Mouse (Mus musculus) heart, embryonic 14.5 days (tissue): Measurements from ENCODE around the gene Pappa. TPM values are rescaled to one million over a fixed set of nuclear protein-coding genes. Genes with fewer than 3 reads are reported as not detected.

Source experiments
- ATAC-seq: fragments of 200-750 bp; cut with Nextera tagmentation; 2 replicates; pipeline ENCODE4 v1.8.0; 2017; ENCODE audit warnings: low read depth, moderate TSS enrichment; ENCODE audit not compliant: insufficient number of reproducible peaks, insufficient read depth, low FRiP score
- H3K27ac ChIP-seq, 2 experiments: fragments of 200-500 bp in 1 of 2; fragments of 300-500 bp in 1 of 2; sonication (generic) in 1 of 2; replicated peaks in 1 of 2; 2 replicates each; pipeline ENCODE4 v1.5.1; 2012 to 2014; ENCODE audit warnings: low read depth in 2 of 2, low read length in 2 of 2, control low read depth in 1 of 2, mild to moderate bottlenecking in 1 of 2, mixed read lengths in 1 of 2; ENCODE audit not compliant: control insufficient read depth in 1 of 2, insufficient read depth in 1 of 2
- H3K27me3 ChIP-seq: fragments of 300-500 bp; sonication (generic); 2 replicates; pipeline ENCODE4 v1.6.1; 2014; ENCODE audit warnings: mild to moderate bottlenecking, low read length, control low read depth; ENCODE audit not compliant: control insufficient read depth, insufficient read depth
- H3K36me3 ChIP-seq: fragments of 300-500 bp; sonication (generic); 2 replicates; pipeline ENCODE4 v1.6.1; 2014; ENCODE audit warnings: mild to moderate bottlenecking, control low read depth, low read length, mixed read lengths; ENCODE audit not compliant: control insufficient read depth, insufficient read depth
- H3K4me1 ChIP-seq, 2 experiments: fragments of 200-500 bp in 1 of 2; fragments of 300-500 bp in 1 of 2; sonication (generic) in 1 of 2; 2 replicates each; pipeline ENCODE4 v1.6.1; 2012 to 2014; ENCODE audit warnings: low read length in 2 of 2, control low read depth in 1 of 2, mixed read lengths in 1 of 2; ENCODE audit not compliant: control insufficient read depth in 2 of 2, insufficient read depth in 2 of 2
- H3K4me2 ChIP-seq: fragments of 300-500 bp; sonication (generic); 2 replicates; pipeline ENCODE4 v1.6.1; 2014; ENCODE audit warnings: mild to moderate bottlenecking, low read length
- H3K4me3 ChIP-seq, 2 experiments: fragments of 200-500 bp in 1 of 2; fragments of 300-500 bp in 1 of 2; sonication (generic) in 1 of 2; 2 replicates each; pipeline ENCODE4 v1.5.1; 2012 to 2014; ENCODE audit warnings: low read length in 2 of 2, mild to moderate bottlenecking in 2 of 2, control low read depth in 1 of 2, low read depth in 1 of 2, moderate library complexity in 1 of 2; ENCODE audit not compliant: control insufficient read depth in 1 of 2, insufficient read depth in 1 of 2
- H3K9ac ChIP-seq: fragments of 300-500 bp; sonication (generic); 2 replicates; pipeline ENCODE4 v1.6.1; 2014; ENCODE audit warnings: mild to moderate bottlenecking, low read length
- H3K9me3 ChIP-seq: fragments of 300-500 bp; sonication (generic); 2 replicates; pipeline ENCODE4 v1.6.1; 2016; ENCODE audit warnings: low read length, control low read depth; ENCODE audit not compliant: control insufficient read depth
- WGBS: fragments of 180-500 bp; shearing (Covaris S2); extraction: QIAGEN DNeasy Blood & Tissue Kit; methylation state at CpG from one replicate; pipeline ENCODE4 v1.1.7; 2014; 5-methylcytosine and 5-hydroxymethylcytosine counted together
- polyA plus RNA-seq: library from polyadenylated mRNA; unstranded; fragments of >200 nt; fragmentation: Nextera tagmentation; extraction: Ambion mirVana; gene quantifications from 2 replicates; pipeline ENCODE4 v1.2.1, GENCODE M21; 2014

Gene Pappa
- polyA plus RNA-seq, 1 experiment from 2014 or later, result 0.73 TPM

- WGBS, result 1% methylated on average over 43 of the region's 80 CpGs
- no peak for ATAC-seq
- H3K36me3 ChIP-seq, result no peaks in the 10 kb centered on the region
- peaks cover 6 to 12% of the 10 kb centered on the region in 2 experiments for H3K4me1 ChIP-seq
- peak overlapping the region; percentile 55 to 57 for H3K4me3 ChIP-seq
- no peaks in the 10 kb centered on the region; the same call in 1 of the 2 replicates for H3K27me3 ChIP-seq
- no peak overlapping the region for H3K27ac ChIP-seq
- peak overlapping the region; percentile 95 for H3K4me2 ChIP-seq
- H3K9me3 ChIP-seq, result no peaks in the 10 kb centered on the region
- H3K9ac ChIP-seq, result peak overlapping the region; percentile 75
Observed at GRCm38 (mm10) chr4:65124369-65125151, 586 bp downstream of the Pappa start.

GRCm38 (mm10) chr4:65125341-65126332, 1.7 kb downstream of the Pappa start:
- H3K36me3 ChIP-seq, result no peaks in the 10 kb centered on the region
- peak overlapping the region; percentile 75 for H3K9ac ChIP-seq
- peak overlapping the region; percentile 95 for H3K4me2 ChIP-seq
- peak overlapping the region; percentile 55 to 57 for H3K4me3 ChIP-seq
- peak overlapping the region; percentile 61 to 72 for H3K27ac ChIP-seq
- H3K9me3 ChIP-seq, result no peaks in the 10 kb centered on the region
- no peaks in the 10 kb centered on the region; the same call in 1 of the 2 replicates for H3K27me3 ChIP-seq
- peaks cover 6 to 12% of the 10 kb centered on the region in 2 experiments for H3K4me1 ChIP-seq
- under 1% methylated on average over 30 of the region's 30 CpGs for WGBS
- no peak for ATAC-seq

- Histone ChIP-seq H3K4me1 (peaks cover 6 to 12% of the 10 kb centered on the region in 2 experiments), H3K9me3 (no peaks in the 10 kb centered on the region), H3K4me2 (peak overlapping the region; percentile 95), H3K27ac (peak overlapping the region; percentile 65 to 72), H3K4me3 (peak overlapping the region; percentile 55 to 57), H3K36me3 (no peaks in the 10 kb centered on the region), H3K27me3 (no peaks in the 10 kb centered on the region; the same call in 1 of the 2 replicates), H3K9ac (peak overlapping the region; percentile 75)
- WGBS, result 7% methylated on average over 23 of the region's 23 CpGs
- no peak for ATAC-seq
Observed at GRCm38 (mm10) chr4:65126451-65127290, 2.7 kb downstream of the Pappa start.

- peaks cover 6 to 12% of the 10 kb centered on the region in 2 experiments for H3K4me1 ChIP-seq
- H3K36me3 ChIP-seq, result no peaks in the 10 kb centered on the region
- H3K27ac ChIP-seq, result peak overlapping the region; percentile 65 to 72
- H3K9me3 ChIP-seq, result no peaks in the 10 kb centered on the region
- WGBS, result 17% methylated on average over 6 of the region's 6 CpGs
- peak overlapping the region in 1 of 2 experiments; percentile 55; a peak in 2 of 4 replicates for H3K4me3 ChIP-seq
- peak; percentile 74 for ATAC-seq
- peak overlapping the region; percentile 95 for H3K4me2 ChIP-seq
- peak overlapping the region; percentile 25 for H3K9ac ChIP-seq
- H3K27me3 ChIP-seq, result no peaks in the 10 kb centered on the region; the same call in 1 of the 2 replicates
Observed at GRCm38 (mm10) chr4:65127291-65127590, 3.3 kb downstream of the Pappa start.

GRCm38 (mm10) chr4:65132657-65133056, 8.7 kb downstream of the Pappa start:
- 77% methylated on average over 3 of the region's 3 CpGs for WGBS
- Histone ChIP-seq H3K4me2 (no peak overlapping the region), H3K9ac (no peak overlapping the region), H3K27me3 (no peaks in the 10 kb centered on the region), H3K27ac (no peak overlapping the region), H3K4me3 (no peak overlapping the region), H3K36me3 (no peaks in the 10 kb centered on the region), H3K4me1 (peaks cover 2 to 3% of the 10 kb centered on the region in 2 experiments; a peak in 1 of 4 replicates), H3K9me3 (no peaks in the 10 kb centered on the region)
- ATAC-seq, result no peak

- Histone ChIP-seq H3K4me2 (no peak overlapping the region), H3K36me3 (no peaks in the 10 kb centered on the region), H3K4me1 (no peaks in the 10 kb centered on the region), H3K27ac (no peak overlapping the region), H3K9me3 (no peaks in the 10 kb centered on the region), H3K9ac (no peak overlapping the region), H3K4me3 (no peak overlapping the region), H3K27me3 (no peaks in the 10 kb centered on the region)
- ATAC-seq, result no peak
- WGBS, result 77% methylated on average over 5 of the region's 5 CpGs
Observed at GRCm38 (mm10) chr4:65134358-65134757, 10.4 kb downstream of the Pappa start.

GRCm38 (mm10) chr4:65135109-65135508, 11.1 kb downstream of the Pappa start:
- Histone ChIP-seq H3K36me3 (no peaks in the 10 kb centered on the region), H3K4me3 (no peak overlapping the region), H3K4me2 (no peak overlapping the region), H3K9me3 (no peaks in the 10 kb centered on the region), H3K27me3 (no peaks in the 10 kb centered on the region), H3K27ac (no peak overlapping the region), H3K4me1 (no peaks in the 10 kb centered on the region), H3K9ac (no peak overlapping the region)
- ATAC-seq, result no peak
- WGBS, result 62% methylated on average over 5 of the region's 5 CpGs
